Mouse (Mus musculus) liver, adult 2 months (tissue): Measurements from ENCODE around the gene Akr1b8.

ENCODE experiments used
- CTCF ChIP-seq: fragments of 200-500 bp; IDR thresholded peaks from 2 replicates; pipeline ENCODE4 v1.5.1; 2011; ENCODE audit warnings: low read depth, low read length, control low read depth
- POLR2A ChIP-seq: fragments of 200-500 bp; IDR thresholded peaks from 2 replicates; pipeline ENCODE4 v1.6.1; 2011; ENCODE audit warnings: low read length, control low read depth; ENCODE audit not compliant: insufficient read depth; ENCODE audit errors: extremely low read depth

GRCm38 (mm10) chr6:34355841-34356240 lies 1.9 kb downstream of the Akr1b8 start:
- TF ChIP-seq CTCF (no peak), POLR2A (no peak)
